10 mouse cellular contexts compared by ENCODE assay signal in genomic region chr15:26673239-26673859, GRCm38 (mm10).
A peak's percentile ranks its signal among the peaks of the same experiment; 100 is the strongest.
DNase-seq lines count a peak whose midpoint lies in the region; ATAC-seq and TF ChIP-seq lines count a peak whose summit lies in the region.
"Had no signal": no experiment of that assay in that cellular context is flagged by ENCODE, and none has a peak within 500 bp of the region (broad histone marks: within the 10 kb centered on the region; RNA-seq: fewer than 3 reads in every experiment).

No protein-coding gene starts in this region.

- no peak for TF ChIP-seq POLR2A in kidney, adult 2 months (IDR thresholded peaks at IDR 0.05; ENCODE audit: low read depth, low read length)

- H3K4me3 ChIP-seq in kidney, adult 2 months (ENCODE audit: insufficient read depth, low read depth, low read length), result no peak overlapping the region
- H3K4me3 ChIP-seq in kidney, embryonic 16.5 days (ENCODE audit: low read length), result no peak overlapping the region
- H3K4me3 ChIP-seq: heart, embryonic 15.5 days had no signal

- no peak for ATAC-seq in kidney, embryonic 16.5 days (ENCODE audit: low FRiP score, low TSS enrichment)

- TF ChIP-seq CTCF in kidney, adult 2 months (conservative IDR thresholded peaks at IDR 0.05; ENCODE audit: insufficient read depth, insufficient read length, low read depth, low read length), result no peak

- H3K4me1 ChIP-seq in kidney, adult 2 months (ENCODE audit: control insufficient read depth, insufficient read depth, low read length), result no peaks in the 10 kb centered on the region
- no peaks in the 10 kb centered on the region for H3K4me1 ChIP-seq in kidney, embryonic 16.5 days (ENCODE audit: insufficient read depth, low read length)
- H3K4me1 ChIP-seq: heart, embryonic 15.5 days had no signal

- H3K36me3 ChIP-seq in kidney, adult 2 months (ENCODE audit: control insufficient read depth, insufficient read depth, low read length), result no peaks in the 10 kb centered on the region
- no peaks in the 10 kb centered on the region for H3K36me3 ChIP-seq in kidney, embryonic 16.5 days (ENCODE audit: insufficient read depth, low read length)
- H3K36me3 ChIP-seq: heart, embryonic 15.5 days had no signal

- WGBS in kidney, adult 2 months, result 52% methylated on average over 5 of the region's 5 CpGs
- WGBS in kidney, embryonic 16.5 days, result 58% methylated on average over 5 of the region's 5 CpGs

- H3K27ac ChIP-seq in kidney, adult 2 months (ENCODE audit: insufficient read depth, low read depth, low read length), result no peak overlapping the region
- no peak overlapping the region for H3K27ac ChIP-seq in kidney, embryonic 16.5 days (ENCODE audit: low read length)
- H3K27ac ChIP-seq: heart, embryonic 15.5 days had no signal

- H3K9me3 ChIP-seq in kidney, embryonic 16.5 days (ENCODE audit: low read length), result no peaks in the 10 kb centered on the region
- H3K9me3 ChIP-seq: heart, embryonic 15.5 days had no signal

- peak; percentile 24 for DNase-seq in adrenal gland, postnatal 25 days
- DNase-seq in adrenal gland, adult 8-10 months, result no peak
- peak; percentile 40 for DNase-seq in kidney, adult 2 months
- DNase-seq in adipocyte (ENCODE audit: low spot score), result peak; percentile 2
- DNase-seq in kidney, postnatal 4 days, result peak; percentile 29 to 30
- no peak for DNase-seq in urinary bladder, postnatal 25 days (ENCODE audit: low spot score)
- DNase-seq in spleen, postnatal 14 days (ENCODE audit: low spot score in 2 of 2), result no peak
- DNase-seq: embryo, embryonic 11 days had no signal

- no peak overlapping the region for H3K4me2 ChIP-seq in kidney, embryonic 16.5 days (replicated peaks; ENCODE audit: low read depth, low read length)
- H3K4me2 ChIP-seq: heart, embryonic 15.5 days had no signal

- no peak overlapping the region for H3K9ac ChIP-seq in kidney, embryonic 16.5 days (replicated peaks; ENCODE audit: low read length)
- H3K9ac ChIP-seq: heart, embryonic 15.5 days had no signal

- no peaks in the 10 kb centered on the region for H3K27me3 ChIP-seq in kidney, adult 2 months (replicated peaks; ENCODE audit: control insufficient read depth, insufficient read depth, low read length)
- no peaks in the 10 kb centered on the region for H3K27me3 ChIP-seq in kidney, embryonic 16.5 days (ENCODE audit: insufficient read depth, low read length)
- H3K27me3 ChIP-seq: heart, embryonic 15.5 days had no signal

Comparison
In these comparisons a context has a peak if more than half of its experiments do, and no peak if none do; other contexts are left out.
1. DNase-seq: peak in adrenal gland, postnatal 25 days (single experiment), kidney, adult 2 months (single experiment), adipocyte (single experiment) and kidney, postnatal 4 days (2 of 2); none in adrenal gland, adult 8-10 months (single experiment), urinary bladder, postnatal 25 days (single experiment) and spleen, postnatal 14 days (0 of 2).